Mouse (Mus musculus): ENCODE data around the gene Dcst1.

Dcst1 gene

DNA sequence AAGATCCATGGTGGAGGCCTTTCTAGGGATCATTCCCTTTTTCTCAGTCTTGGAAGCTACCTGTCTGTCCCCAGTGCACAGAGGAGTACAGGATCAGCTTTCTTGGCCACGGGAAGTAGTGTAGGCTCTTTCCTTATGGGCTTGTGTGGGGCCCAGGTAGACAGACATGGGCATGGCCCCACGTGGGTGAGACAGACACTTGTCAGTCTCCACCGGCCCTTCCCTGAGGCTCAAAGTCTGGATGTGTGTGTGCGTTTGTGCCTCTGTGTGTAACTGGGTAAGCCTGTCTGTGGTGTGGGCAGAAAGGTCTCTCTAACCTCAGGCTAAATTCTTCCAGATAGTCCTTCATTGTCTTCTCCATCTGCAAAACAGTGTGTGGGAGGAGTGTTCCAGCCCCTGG, 59.9 kb downstream of the Dcst1 start:
- DNase-seq, result no peak

DNA sequence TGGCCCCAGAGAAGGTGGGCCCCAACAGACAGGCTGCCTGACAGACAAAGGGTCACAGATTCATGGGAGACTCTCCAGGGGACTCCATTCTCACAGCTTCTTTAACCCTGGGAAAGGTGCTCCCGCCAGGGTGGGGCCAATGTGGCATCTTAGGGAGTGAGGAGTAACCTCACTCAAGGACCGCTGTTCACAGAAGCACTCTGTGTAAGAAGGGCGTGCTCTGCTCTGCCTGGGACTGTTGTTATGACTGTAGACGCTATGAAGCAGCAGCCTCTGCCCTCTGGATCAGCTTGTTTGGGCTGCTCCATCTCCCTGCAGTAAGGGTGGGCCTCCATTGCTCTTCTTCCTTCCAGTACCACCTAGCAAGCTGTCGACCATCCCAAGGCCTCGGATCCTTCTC, 60.6 kb downstream of the Dcst1 start:
- no peak for DNase-seq

DNA sequence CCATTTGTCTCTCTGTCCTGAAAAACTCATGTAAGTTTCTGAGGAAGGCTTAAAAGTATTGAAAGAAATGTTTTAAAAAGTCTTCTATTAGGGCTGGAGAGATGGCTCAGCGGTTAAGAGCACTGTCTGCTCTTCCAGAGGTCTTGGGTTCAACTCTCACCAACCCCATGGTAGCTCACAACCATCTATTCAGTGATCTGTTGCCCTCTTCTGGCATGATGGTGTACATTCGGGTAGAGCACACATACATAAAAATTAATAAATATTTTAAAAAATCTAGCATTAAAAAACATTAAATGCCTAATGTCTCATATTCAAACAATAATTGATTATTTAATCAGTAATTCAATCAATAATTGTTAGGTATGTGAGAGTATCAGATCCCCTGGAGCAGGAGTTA, 64.5 kb downstream of the Dcst1 start:
- no peak for DNase-seq

Data from lung, postnatal 36 days (tissue).